Mouse (Mus musculus) limb, embryonic 11.5 days (tissue): Measurements from ENCODE around the gene Cacna1i. TPM values are rescaled to one million over a fixed set of nuclear protein-coding genes. Genes with fewer than 3 reads are reported as not detected.

Source experiments
- ATAC-seq: fragments of 200-750 bp; cut with Nextera tagmentation; 2 replicates; pipeline ENCODE4 v1.8.0; 2017; ENCODE audit warnings: low read depth; ENCODE audit not compliant: insufficient number of reproducible peaks, low FRiP score, low TSS enrichment
- DNase-seq: peaks from one replicate; pipeline ENCODE4 v3.0.0-alpha.2; 2015; ENCODE audit warnings: low spot score
- H3K27ac ChIP-seq: fragments of 300-500 bp; sonication (generic); replicated peaks from 2 replicates; pipeline ENCODE4 v1.5.1; 2014; ENCODE audit warnings: low read depth, mild to moderate bottlenecking, low read length
- H3K27me3 ChIP-seq: fragments of 300-500 bp; sonication (generic); 2 replicates; pipeline ENCODE4 v1.6.1; 2014; ENCODE audit warnings: mild to moderate bottlenecking, low read length, mixed read lengths; ENCODE audit not compliant: control insufficient read depth, insufficient read depth
- H3K36me3 ChIP-seq: fragments of 300-500 bp; sonication (generic); 2 replicates; pipeline ENCODE4 v1.6.1; 2014; ENCODE audit warnings: mild to moderate bottlenecking, low read length, moderate library complexity, mixed read lengths; ENCODE audit not compliant: control insufficient read depth, insufficient read depth
- H3K4me1 ChIP-seq: fragments of 300-500 bp; sonication (generic); 2 replicates; pipeline ENCODE4 v1.6.1; 2014; ENCODE audit warnings: low read length, mixed read lengths; ENCODE audit not compliant: control insufficient read depth, insufficient read depth
- H3K4me2 ChIP-seq: fragments of 300-500 bp; sonication (generic); 2 replicates; pipeline ENCODE4 v1.6.1; 2014; ENCODE audit warnings: low read depth, mild to moderate bottlenecking, moderate library complexity; ENCODE audit not compliant: severe bottlenecking
- H3K4me3 ChIP-seq: fragments of 300-500 bp; sonication (generic); 2 replicates; pipeline ENCODE4 v1.5.1; 2014; ENCODE audit warnings: low read depth, low read length
- H3K9ac ChIP-seq: fragments of 300-500 bp; sonication (generic); 2 replicates; pipeline ENCODE4 v1.6.1; 2014; ENCODE audit warnings: mild to moderate bottlenecking, low read length
- H3K9me3 ChIP-seq: fragments of 300-500 bp; sonication (generic); 2 replicates; pipeline ENCODE4 v1.6.1; 2016; ENCODE audit warnings: low read length; ENCODE audit not compliant: control insufficient read depth
- WGBS: fragments of 180-500 bp; shearing (Covaris S2); extraction: QIAGEN DNeasy Blood & Tissue Kit; methylation state at CpG from one replicate; pipeline ENCODE4 v1.1.7; 2014; 5-methylcytosine and 5-hydroxymethylcytosine counted together
- polyA plus RNA-seq: library from polyadenylated mRNA; unstranded; fragments of >200 nt; fragmentation: Nextera tagmentation; extraction: Ambion mirVana; gene quantifications from 2 replicates; pipeline ENCODE4 v1.2.1, GENCODE M21; 2014

The Cacna1i gene
- polyA plus RNA-seq, result 0.01 TPM in 1 of 2 replicates, not detected in the other

GRCm38 (mm10) chr15:80286851-80287415 is at the start of gene Cacna1i:
TSS of gene Cacna1i (plus strand) at chr15:80287238.
- Histone ChIP-seq H3K4me1 (0 out of 2 replicates have a peak, but pooled peaks cover 3% of the 10 kb centered on the region), H3K9ac (no peak within 1 kb of the TSS), H3K4me2 (peak within 1 kb of the TSS; percentile 92), H3K4me3 (peak within 1 kb of the TSS; percentile 35), H3K27ac (no peak within 1 kb of the TSS), H3K36me3 (no peaks in the 10 kb centered on the region), H3K27me3 (peaks cover 57% of the 10 kb centered on the region), H3K9me3 (no peaks in the 10 kb centered on the region)
- DNase-seq (peak; percentile 48), ATAC-seq (no peak)
- 1% methylated on average over 45 of the region's 50 CpGs for WGBS

GRCm38 (mm10) chr15:80248135-80248534 is 38.9 kb upstream of the Cacna1i start:
- DNase-seq (no peak), ATAC-seq (no peak)
- 95% methylated on average over 12 of the region's 12 CpGs for WGBS
- Histone ChIP-seq H3K4me2 (no peak overlapping the region), H3K9ac (no peak overlapping the region), H3K36me3 (peaks cover 21% of the 10 kb centered on the region; the same call in 1 of the 2 replicates), H3K27me3 (no peaks in the 10 kb centered on the region), H3K4me3 (no peak overlapping the region), H3K9me3 (no peaks in the 10 kb centered on the region), H3K27ac (no peak overlapping the region), H3K4me1 (peaks cover 4% of the 10 kb centered on the region)

DNA sequence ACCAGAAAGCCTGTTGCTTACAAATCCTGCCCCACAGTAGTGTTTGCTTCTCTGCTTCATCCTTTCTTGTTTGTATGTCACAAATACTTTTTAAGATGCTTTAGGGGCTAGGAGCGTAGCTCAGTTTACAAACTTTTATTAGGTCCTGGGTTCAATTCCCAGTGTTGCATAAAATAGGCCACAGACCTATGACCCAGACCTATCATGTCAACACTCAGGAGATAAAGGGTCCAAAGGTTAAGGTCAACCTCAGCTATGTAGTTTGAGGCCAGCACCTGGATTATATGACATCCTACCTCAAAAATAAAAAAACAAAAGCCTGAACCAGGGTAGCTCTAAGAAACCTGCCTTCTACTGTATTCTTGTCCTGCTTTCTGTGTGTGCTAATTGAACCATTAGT is 38.4 kb upstream of the Cacna1i start:
- Histone ChIP-seq H3K27me3 (no peaks in the 10 kb centered on the region), H3K4me1 (peaks cover 9% of the 10 kb centered on the region), H3K4me3 (no peak overlapping the region), H3K9ac (no peak overlapping the region), H3K4me2 (no peak overlapping the region), H3K27ac (no peak overlapping the region), H3K36me3 (peaks cover 21% of the 10 kb centered on the region; the same call in 1 of the 2 replicates), H3K9me3 (no peaks in the 10 kb centered on the region)
- DNase-seq (no peak), ATAC-seq (no peak)
- 90% methylated on average over 1 of the region's 1 CpGs for WGBS

DNA sequence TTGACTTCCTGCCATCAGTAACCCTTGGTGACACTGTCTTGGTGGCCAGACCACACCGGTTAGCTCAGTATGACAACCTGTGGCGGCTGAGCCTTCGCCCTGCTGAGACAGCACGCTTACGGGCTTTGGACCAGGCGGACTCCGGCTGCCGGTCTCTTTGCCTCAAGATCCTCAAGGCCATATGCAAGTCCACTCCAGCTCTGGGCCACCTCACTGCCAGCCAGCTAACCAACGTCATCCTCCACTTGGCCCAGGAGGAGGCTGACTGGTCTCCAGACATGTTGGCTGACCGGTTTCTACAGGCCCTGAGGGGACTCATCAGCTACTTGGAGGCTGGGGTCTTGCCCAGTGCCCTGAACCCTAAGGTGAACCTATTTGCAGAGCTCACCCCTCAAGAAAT is 37.4 kb upstream of the Cacna1i start:
- no peak overlapping the region for H3K9ac ChIP-seq
- H3K27me3 ChIP-seq, result no peaks in the 10 kb centered on the region
- WGBS, result 95% methylated on average over 10 of the region's 10 CpGs
- peaks cover 19% of the 10 kb centered on the region; the same call in 1 of the 2 replicates for H3K36me3 ChIP-seq
- no peak overlapping the region for H3K27ac ChIP-seq
- ATAC-seq, result no peak
- no peaks in the 10 kb centered on the region for H3K9me3 ChIP-seq
- H3K4me1 ChIP-seq, result peaks cover 18% of the 10 kb centered on the region
- no peak for DNase-seq
- no peak overlapping the region for H3K4me3 ChIP-seq
- H3K4me2 ChIP-seq, result no peak overlapping the region

DNA sequence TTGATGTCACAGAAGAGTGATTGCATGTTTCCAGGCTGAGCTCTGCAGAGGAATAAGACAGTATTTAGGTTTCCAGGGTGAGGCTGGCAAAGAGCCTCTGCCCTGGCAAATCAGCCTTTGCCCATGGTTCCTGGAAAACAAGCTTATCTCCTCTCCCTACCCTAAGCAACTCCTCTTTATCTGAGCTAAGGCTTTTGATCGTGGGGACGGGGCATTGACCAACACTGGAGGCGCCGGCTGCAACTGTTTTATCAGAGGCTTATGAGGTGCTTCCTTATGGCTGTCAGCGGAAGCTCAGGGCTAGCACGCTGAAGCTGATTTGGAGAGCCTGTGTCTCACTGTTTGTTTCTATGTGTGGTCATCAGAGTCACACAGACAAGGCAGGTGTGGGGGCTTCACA is 36.5 kb upstream of the Cacna1i start:
- H3K27me3 ChIP-seq, result no peaks in the 10 kb centered on the region
- no peaks in the 10 kb centered on the region for H3K9me3 ChIP-seq
- DNase-seq (no peak), ATAC-seq (no peak)
- peaks cover 19% of the 10 kb centered on the region; the same call in 1 of the 2 replicates for H3K36me3 ChIP-seq
- H3K4me3 ChIP-seq, result no peak overlapping the region
- H3K27ac ChIP-seq, result no peak overlapping the region
- WGBS, result 82% methylated on average over 6 of the region's 6 CpGs
- no peak overlapping the region for H3K4me2 ChIP-seq
- H3K9ac ChIP-seq, result no peak overlapping the region
- peaks cover 18% of the 10 kb centered on the region for H3K4me1 ChIP-seq

- ATAC-seq (no peak), DNase-seq (peak; percentile 55)
- 2% methylated on average over 2 of the region's 2 CpGs for WGBS
- Histone ChIP-seq H3K4me1 (peaks cover 27% of the 10 kb centered on the region), H3K9ac (no peak overlapping the region), H3K9me3 (no peaks in the 10 kb centered on the region), H3K4me3 (no peak overlapping the region), H3K36me3 (peaks cover 30% of the 10 kb centered on the region; the same call in 1 of the 2 replicates), H3K4me2 (peak overlapping the region; percentile 69; the same call in 1 of the 2 replicates), H3K27ac (peak overlapping the region; percentile 58), H3K27me3 (no peaks in the 10 kb centered on the region)
These were observed 33.5 kb upstream of the Cacna1i start for GRCm38 (mm10) chr15:80253530-80253929.

GRCm38 (mm10) chr15:80254207-80254606 is 32.8 kb upstream of the Cacna1i start:
- Histone ChIP-seq H3K4me2 (peak overlapping the region; percentile 69), H3K27me3 (no peaks in the 10 kb centered on the region), H3K36me3 (peaks cover 27% of the 10 kb centered on the region; the same call in 1 of the 2 replicates), H3K9ac (peak overlapping the region; percentile 66), H3K4me3 (peak overlapping the region; percentile 100), H3K27ac (peak overlapping the region; percentile 58), H3K4me1 (peaks cover 27% of the 10 kb centered on the region), H3K9me3 (no peaks in the 10 kb centered on the region)
- WGBS, result 40% methylated on average over 6 of the region's 6 CpGs
- no peak for ATAC-seq
- no peak for DNase-seq

GRCm38 (mm10) chr15:80254847-80255645 is 32.0 kb upstream of the Cacna1i start, which contains the start of gene Atf4:
TSS of gene Atf4 (plus strand) at chr15:80255184.
- H3K4me1 ChIP-seq, result peaks cover 27% of the 10 kb centered on the region
- WGBS, result under 1% methylated on average over 62 of the region's 62 CpGs

More at GRCm38 (mm10) chr15:80254847-80255645, 32.0 kb upstream of the Cacna1i start, which contains the start of gene Atf4:
- ATAC-seq (peak; percentile 92), DNase-seq (peak; percentile 98)
- Histone ChIP-seq H3K4me3 (peak within 1 kb of the TSS; percentile 100), H3K27me3 (no peaks in the 10 kb centered on the region), H3K4me2 (peak within 1 kb of the TSS; percentile 84), H3K27ac (peak within 1 kb of the TSS; percentile 94), H3K9me3 (no peaks in the 10 kb centered on the region), H3K9ac (peak within 1 kb of the TSS; percentile 99), H3K36me3 (peaks cover 25% of the 10 kb centered on the region; the same call in 1 of the 2 replicates)
